Mouse (Mus musculus) cortical plate, adult 2 months (tissue): ENCODE results near the gene Rpl35.

Source experiments
- CTCF ChIP-seq: fragments of 200-500 bp; IDR thresholded peaks from 2 replicates; pipeline ENCODE4 v1.5.1; 2011; ENCODE audit warnings: mild to moderate bottlenecking, control low read depth, low read length; ENCODE audit not compliant: insufficient read depth; ENCODE audit errors: extremely low read depth
- POLR2A ChIP-seq: fragments of 200-500 bp; IDR thresholded peaks from 2 replicates; pipeline ENCODE4 v1.6.1; 2011; ENCODE audit warnings: mild to moderate bottlenecking, low read length, control low read depth; ENCODE audit not compliant: insufficient read depth; ENCODE audit errors: extremely low read depth

DNA sequence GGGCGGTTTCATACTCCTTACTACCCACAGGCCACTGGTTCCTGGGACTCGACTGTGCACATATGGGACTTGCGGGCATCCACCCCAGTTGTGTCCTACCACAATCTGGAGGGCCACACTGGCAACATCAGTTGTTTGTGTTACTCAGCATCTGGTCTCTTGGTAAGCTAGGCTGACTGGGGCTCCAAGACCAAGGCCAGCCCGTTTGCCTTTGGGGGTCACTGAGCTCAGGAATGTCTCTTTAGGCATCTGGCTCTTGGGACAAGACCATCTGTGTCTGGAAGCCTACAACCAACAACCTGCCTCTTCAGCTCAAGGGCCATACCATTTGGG is 4.9 kb downstream of the Rpl35 start:
- no peak for TF ChIP-seq POLR2A
- no peak for TF ChIP-seq CTCF
